Mouse (Mus musculus) lung, adult 10 weeks (tissue): ENCODE measurements around the gene Hecw2. TPM values are rescaled to one million over a fixed set of nuclear protein-coding genes. Genes with fewer than 3 reads are reported as not detected.

Experiments
- polyA plus RNA-seq: library from polyadenylated mRNA; stranded (reverse); fragments of 350-450 nt; fragmentation: Illumina TruSeq; extraction: RNeasy Lipid Tissue Mini Kit (QIAGEN cat#74804); gene quantifications from one replicate; pipeline ENCODE4 v1.2.3, GENCODE M21; 2014; ENCODE audit warnings: low read depth, low replicate concordance; ENCODE audit not compliant: insufficient read depth

The Hecw2 gene
- 5.4 TPM for polyA plus RNA-seq

DNA sequence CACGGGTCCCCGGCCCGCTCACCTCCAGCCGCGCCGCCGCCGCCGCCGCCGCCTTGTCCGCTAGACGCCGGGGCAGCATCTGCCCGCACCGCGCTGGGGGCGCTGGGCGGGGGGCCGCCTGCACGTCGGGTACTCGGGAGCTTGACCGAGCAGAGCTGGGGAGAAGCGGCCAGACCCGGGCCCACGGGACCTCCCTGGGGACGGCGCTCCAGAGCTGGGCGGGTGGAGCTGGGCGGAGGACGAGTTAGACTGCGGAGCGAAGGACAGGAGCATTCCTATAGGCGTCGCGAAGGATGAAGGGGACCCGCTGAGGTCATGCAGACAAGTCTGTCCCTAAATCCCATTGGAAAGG lies at the start of gene Hecw2:
Hecw2 (minus strand) TSS at position 215 of the 352 bp plus-strand sequence.

DNA sequence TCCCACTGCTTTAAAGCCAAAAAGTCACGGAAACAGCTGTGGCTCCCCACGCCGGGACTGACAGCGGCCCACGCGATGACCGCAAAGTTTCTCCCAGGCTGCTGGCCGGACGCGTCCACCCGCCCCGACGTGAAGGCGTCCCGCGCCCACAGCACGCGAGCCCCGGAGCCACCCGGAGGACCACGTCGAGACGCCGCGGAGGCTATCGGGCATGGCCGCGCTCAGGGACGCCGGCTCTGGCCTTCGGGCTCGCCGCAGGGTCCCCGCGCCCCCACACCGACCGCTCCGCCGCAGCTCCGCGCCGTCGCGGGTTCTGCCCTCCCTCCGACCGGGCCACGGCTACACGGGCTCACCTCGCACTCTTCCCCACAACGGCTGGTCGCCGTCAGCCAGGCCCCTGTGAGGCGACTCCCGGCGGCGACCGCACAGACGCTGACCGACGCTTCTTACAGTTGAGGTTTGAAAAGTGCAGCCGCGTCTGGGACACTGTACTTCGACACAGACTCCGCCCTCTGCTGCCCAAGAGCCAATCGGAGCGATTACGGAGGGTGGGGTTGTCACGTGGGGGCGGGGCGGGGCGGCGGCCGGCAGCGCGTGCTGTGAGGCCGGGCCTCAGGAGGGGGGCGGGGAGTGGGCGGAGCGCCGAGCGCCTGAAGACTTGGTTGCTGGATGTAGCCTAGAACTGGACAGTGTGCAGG lies 410.1 kb downstream of the Hecw2 start, which contains the start of gene Stk17b:
Stk17b (minus strand) TSS at position 504 of the 698 bp plus-strand sequence.

Other genes starting within 250 kb of the Hecw2 start
- gene Ccdc150, start 55.5 kb upstream of the Hecw2 start, polyA plus RNA-seq, result 0.44 TPM
- 5.6 TPM for gene Gtf3c3, start 243.8 kb upstream of the Hecw2 start, polyA plus RNA-seq